Mouse (Mus musculus) neutrophil, adult 59 days (primary cell): Measurements from ENCODE around the gene Cd93. TPM values are rescaled to one million over a fixed set of nuclear protein-coding genes. Genes with fewer than 3 reads are reported as not detected.

Source experiments
- total RNA-seq, 2 experiments: library from RNA; stranded (reverse); gene quantifications; 1 replicate in 1 of 2; 2 replicates in 1 of 2; pipeline ENCODE4 v1.2.4; 2023

Gene Cd93
- total RNA-seq = 10 to 100 TPM; 49.8 to 59.4 TPM

GRCm38 (mm10) chr2:148443249-148443958 lies at the start of gene Cd93:
Gene Cd93 (minus strand): TSS chr2:148443563.

DNA sequence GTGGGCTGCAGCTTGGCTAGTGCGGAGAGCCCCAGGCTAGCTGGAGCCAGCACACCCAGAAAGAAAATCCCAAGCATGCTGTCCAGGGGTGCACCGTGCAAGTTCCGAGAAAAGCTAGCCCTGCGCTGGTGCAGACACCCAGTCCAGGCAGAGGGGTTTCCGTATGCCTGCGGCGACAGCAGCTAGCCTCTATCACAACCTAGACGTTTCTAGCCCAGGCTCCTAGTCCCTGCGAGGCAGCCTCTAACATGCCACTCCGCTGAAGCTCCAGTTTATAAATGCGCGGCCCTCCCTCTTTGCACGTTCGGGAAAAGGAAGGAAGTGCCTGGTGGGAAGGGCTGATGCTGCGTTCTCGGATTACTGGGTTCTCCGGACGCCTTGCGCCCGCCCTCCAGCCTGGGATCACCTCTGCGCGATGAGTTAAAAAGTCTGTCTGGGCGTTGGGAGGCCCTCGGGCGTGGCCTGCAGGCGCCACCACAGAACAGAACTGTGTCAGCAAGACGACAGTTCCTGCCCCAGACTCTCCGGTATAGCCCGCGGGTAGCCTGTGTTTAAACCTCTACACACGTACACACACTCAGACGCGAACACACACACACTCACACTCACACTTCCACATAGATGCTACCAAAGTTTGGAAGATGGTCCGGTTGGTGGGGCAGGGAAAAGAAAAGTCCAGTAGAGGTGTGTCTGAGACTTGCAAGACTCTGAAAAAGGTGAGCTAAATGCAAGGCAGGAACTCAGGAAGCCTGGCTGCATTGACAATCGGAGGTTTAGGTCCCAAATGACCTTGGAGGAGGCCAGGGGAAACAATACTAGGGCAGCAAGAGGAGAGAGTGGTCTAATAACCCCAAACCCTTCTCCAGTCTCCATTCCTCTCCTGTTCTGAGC lies 35.2 kb downstream of the Cd93 start, which contains the start of gene Thbd:
Gene Thbd, minus strand, starts transcription at position 319 of the 891 bp plus-strand sequence.

DNA sequence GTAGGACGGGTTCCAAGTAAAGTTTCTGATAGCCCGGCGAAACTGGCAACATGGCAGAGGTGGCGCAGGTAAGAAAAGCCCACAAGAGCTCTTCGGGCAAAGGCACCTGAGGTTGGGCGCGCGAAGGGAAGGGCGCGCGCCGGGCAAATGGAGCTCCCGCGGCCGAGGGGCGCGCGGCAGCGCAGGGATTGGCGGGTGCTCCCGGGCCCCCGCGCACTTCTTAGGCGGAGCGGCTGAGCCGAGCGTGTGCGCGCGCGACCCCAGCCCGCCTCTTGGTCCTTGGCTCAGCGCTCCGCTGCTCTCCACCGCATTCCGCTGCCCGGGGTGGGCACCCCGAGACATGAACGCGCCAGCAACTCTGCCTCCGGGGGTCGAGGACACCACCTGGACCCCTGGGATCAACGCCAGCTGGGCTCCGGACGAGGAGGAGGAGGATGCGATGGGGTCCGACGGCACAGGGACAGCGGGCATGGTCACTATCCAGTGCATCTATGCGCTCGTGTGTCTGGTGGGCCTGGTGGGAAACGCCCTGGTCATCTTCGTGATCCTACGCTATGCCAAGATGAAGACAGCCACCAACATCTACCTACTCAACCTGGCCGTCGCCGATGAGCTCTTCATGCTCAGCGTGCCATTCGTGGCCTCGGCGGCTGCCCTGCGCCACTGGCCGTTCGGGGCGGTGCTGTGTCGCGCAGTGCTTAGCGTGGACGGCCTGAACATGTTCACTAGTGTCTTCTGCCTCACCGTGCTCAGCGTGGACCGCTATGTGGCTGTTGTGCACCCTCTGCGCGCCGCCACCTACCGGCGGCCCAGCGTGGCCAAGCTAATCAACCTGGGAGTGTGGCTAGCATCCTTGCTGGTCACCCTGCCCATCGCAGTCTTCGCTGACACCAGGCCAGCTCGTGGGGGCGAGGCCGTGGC lies 48.0 kb downstream of the Cd93 start, which contains the start of gene Sstr4:
Gene Sstr4, plus strand, starts transcription at position 214 of the 921 bp plus-strand sequence.

Other genes with a start within 250 kb of the Cd93 start
- gene Sstr4, start 48.2 kb downstream of the Cd93 start, total RNA-seq = 1 to 10 TPM; 2.1 to 3.4 TPM
- 10 to 100 TPM; 16.7 to 26.0 TPM for gene Thbd, start 35.4 kb downstream of the Cd93 start, total RNA-seq
- 10 to 100 TPM; 23.6 to 26.9 TPM for gene Nxt1, start 229.0 kb upstream of the Cd93 start, total RNA-seq
- gene Gzf1, start 237.5 kb upstream of the Cd93 start, total RNA-seq = 10 to 100 TPM; 14.7 to 15.3 TPM